Mouse (Mus musculus): ENCODE measurements around the gene Tnnc1.

The Tnnc1 gene

DNA sequence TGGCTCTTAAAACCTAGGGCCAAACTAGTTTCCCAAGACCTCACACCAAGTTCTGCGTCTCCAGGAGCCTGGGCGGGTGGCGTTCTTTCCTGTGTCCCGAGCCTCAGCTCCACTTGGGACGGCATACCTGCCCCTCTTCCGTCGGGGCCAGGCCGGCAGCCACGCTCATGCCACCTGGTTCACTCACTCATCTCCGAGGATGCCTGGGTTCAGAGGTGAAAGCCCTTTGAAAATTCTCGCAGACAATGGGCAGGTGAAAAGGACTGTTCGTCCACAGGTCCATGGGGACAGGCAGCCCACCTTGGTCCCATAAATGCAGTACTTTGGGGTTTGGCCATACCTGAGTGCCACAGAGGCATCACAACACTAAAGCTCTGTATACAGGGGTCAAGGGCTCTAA is 23.9 kb upstream of the Tnnc1 start:
- in situ Hi-C loops (cut with MboI), result no loop called here

DNA sequence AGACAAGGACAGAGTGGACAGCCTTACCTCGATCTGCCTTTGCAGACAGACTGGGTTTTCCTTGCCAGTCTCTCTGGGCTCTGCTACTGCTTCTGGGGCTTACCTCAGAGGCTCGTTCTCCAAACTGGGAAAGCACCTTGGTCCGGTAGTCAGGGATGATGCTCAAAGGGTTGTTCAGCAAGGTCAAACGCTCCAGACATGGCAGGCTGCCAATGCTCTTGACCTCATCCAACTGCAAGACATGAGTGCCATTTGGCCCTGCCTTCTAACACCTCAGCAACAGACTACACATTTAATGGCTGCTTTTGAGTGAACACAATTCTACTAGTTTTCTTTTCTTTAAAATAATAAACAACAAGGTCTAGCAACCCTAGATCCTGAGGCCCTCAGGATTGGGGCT is 21.5 kb upstream of the Tnnc1 start:
- in situ Hi-C loops (cut with MboI), result no loop called here

DNA sequence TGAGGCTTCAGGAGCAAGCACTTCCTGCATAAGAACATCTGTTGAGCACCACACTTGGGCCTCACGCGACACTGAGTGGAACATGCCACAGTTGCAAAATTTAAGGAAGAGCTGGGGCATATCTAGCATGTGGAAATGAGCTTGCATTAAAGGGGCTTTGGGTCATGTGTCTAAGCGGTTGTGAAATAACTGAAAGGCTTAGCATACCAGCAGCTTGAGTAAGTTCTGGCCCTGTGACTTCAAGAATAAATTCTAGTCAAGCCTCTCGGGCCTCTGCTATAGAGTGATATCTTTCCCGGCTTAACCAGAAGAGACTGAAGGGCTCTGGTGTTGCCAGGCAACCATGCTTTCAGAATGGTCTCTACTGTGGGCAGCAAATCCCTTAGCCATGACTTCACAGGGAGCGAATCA is 19.3 kb upstream of the Tnnc1 start:
- in situ Hi-C loops (cut with MboI), result no loop called here

DNA sequence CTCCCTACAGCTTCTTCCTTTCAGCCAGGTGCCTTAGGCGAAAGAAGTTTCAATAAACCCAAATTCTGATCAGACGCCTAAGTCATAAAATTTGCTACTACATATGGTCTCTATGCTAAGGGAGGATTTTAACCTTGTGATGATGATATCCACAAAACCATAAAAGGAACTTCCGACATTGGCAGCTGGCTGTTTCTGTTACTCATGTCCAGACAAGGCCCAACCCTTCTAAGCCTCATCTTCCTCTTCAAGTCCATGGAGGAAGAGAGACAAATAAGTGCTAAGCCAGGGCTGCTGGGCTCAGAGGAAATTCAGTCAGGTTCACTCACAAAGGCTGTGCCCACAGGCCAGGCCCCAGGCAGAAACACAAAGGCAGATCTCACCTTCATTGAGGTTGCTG is 18.8 kb upstream of the Tnnc1 start:
- in situ Hi-C loops (cut with MboI), result no loop called here

DNA sequence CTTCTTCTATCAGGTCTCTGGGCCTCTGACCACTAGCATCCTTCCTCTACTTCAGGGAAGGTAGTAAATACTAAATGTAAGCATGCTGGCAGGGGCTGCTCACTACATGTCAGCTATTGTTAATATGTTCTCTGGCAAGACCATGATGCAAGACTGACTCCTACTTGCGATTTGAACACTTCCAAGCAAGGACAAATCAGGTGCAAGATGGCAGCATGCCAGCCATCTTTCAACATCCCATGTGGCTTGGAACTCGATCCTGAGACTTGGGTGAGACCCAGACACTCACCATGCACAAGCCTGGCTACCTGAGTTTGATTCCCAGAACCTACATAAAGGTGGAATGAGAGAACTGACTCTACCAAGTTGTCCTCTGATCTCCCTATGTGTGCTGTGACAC is 16.2 kb upstream of the Tnnc1 start:
- in situ Hi-C loops (cut with MboI), result no loop called here

DNA sequence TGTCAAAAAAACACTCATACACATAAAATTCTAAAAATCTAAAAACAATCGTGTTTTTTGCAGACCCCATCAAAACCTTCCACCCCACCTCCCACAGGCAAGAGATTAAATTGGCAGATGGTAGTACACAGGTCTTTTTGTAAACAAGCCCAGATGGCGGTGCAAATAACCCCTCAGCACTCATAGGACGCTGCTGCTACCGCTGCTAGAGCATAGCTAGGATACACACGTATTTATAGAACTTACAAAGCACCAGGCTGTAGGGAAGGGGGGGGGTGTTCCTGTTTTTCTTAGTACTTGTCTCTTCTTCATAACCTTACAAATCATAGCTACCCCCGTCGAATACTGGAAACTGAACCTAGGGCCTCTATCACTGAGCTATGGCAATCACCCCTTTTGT is 14.3 kb upstream of the Tnnc1 start:
- in situ Hi-C loops (cut with MboI), result no loop called here

DNA sequence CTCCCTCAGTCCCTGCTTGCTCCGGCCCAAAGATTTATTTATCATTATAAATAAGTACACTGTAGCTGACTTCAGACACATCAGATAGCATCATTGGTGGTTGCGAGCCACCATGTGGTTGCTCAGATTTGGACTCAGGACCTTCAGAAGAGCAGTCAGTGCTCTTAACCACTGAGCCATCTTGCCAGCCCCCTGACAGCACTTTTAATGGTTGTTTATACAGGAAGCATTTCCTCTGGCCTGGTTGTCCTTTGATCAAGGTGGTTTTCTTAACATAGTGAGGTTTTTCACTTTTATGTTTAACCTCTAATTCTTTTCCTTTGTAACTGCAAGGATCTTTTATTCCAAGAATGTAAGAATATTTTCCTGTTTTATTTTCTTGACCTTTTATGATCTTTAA is 13.7 kb upstream of the Tnnc1 start:
- in situ Hi-C loops (cut with MboI), result no loop called here

DNA sequence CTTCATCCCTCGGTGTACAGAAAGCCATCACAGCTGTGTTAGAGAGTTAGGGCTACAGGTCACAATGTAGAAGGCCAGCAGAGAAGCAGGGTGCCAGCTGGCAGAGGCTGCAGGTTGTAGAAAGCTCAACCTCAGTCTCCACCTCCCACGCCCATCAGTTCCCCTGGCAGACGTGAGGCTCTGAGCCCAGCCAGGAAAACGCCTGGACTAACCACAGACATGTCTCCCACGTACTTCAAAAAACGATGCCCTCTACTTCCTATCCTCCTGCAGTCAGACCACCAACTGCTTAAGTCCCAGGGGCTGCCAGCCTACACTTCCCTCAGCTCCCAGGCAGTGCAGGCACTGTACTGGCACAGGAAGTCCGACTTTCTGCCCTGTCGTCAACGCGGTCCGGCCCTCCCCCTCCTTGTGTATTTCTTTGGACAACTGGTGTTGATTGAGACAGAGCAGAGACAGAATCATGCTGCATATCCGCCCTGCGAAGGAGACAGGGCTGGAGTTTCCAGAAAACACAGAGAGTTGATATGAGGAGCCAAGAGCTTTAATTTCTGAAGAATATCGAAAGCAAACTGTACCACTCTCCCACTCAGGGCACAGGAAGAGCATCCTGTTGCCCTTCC is 13.1 kb upstream of the Tnnc1 start:
- in situ Hi-C loops (cut with MboI), result no loop called here

DNA sequence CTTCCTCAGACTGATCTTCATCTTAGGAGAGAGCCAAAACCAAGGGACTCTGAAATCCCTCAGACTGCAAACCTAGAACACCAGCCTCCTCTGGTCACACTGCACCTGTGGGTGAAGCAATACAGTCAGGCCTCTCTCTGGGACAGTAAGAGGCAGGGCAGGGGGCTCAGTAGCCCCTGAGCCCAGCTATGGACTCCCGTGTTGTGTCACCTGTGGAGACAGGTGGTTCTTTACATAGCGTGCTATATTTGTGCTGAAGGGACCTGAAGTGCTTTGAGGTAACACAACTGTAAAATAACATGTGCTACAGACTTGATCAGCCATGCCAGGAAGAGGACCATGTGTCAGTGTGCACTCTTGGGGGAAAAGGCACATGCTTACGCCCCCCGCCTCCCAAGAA is 12.6 kb upstream of the Tnnc1 start:
- in situ Hi-C loops (cut with MboI), result no loop called here

DNA sequence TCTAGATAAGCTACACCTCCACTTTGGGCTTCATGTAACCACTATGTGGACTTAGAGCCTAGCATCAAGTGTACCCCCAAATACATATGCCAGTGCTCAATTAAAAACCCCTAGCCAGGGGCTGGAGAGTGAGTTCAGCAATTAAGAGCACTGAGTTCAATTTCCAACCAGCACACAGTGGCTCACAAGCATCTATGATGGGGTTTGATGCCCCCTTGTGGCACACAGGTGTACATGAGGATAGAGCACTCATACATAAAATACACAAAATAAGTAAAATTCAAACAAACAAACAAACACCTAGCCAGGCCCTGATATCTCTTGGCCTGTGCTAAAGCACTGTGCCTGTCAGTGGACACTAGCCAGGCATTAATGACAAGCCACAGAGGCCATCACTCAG is 12.1 kb upstream of the Tnnc1 start:
- in situ Hi-C loops (cut with MboI), result no loop called here

DNA sequence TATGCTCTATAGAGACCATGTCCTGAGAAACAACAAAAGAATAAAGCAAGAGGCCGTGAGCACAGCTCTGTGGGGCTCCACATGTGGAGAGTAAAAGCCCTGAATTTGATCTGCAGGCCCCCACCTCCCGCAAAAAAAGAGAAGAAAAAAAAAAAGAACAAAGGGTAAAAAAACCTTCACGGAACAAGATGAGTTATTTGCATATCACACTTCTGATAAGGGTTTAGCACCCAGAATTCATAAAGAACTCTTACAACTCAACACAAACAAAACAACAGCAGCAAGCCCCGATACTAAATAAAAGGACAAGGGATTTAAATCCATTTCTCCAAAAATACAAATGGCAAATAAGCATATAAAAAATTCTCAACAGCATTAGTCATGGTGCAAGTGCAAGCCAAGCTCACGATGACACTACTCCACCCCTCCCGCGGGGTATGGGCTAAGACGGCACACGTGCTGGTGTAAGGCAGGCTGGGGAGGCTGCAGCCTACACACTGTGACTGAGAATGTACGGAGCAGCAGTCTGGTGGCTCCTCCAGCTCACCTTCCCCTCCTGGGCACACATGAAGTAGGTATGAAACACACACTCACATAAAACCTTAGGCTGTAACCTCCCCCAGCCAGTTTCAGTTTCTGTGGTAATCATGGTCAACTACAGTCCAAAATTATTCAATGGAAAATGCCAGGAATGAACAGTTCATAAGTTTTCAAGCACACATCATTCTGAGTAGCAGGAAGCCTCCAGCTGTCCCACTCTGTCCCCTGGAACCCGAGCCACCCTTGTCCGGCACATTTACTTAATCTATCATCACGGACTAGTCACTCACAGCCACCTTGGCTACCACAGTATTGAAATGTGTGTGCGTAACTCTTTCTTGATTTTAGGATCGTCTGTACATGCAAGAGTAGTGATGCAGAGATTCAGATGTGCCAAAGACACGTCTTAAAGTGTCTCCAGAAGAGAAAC is 10.3 kb upstream of the Tnnc1 start:
- in situ Hi-C loops (cut with MboI), result no loop called here

DNA sequence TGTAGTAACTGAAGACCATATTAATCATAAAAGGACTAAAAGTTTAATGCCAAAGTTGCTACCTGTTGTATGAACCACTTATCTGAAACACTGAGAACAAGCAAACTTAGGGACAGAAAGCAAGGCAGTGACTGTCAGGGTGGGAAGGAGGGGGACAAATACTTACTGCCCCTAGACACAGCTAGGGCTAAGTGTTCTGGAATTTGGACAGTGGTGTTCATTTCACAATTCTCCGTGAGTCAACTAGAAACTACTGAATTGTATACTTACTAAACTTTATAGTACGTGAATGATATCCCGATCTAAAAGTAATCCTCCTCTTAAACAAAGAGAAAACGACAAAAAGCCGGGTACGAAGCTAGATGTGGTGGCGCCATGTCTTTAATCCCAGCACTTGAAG is 8.5 kb upstream of the Tnnc1 start:
- in situ Hi-C loops (cut with MboI), result no loop called here

DNA sequence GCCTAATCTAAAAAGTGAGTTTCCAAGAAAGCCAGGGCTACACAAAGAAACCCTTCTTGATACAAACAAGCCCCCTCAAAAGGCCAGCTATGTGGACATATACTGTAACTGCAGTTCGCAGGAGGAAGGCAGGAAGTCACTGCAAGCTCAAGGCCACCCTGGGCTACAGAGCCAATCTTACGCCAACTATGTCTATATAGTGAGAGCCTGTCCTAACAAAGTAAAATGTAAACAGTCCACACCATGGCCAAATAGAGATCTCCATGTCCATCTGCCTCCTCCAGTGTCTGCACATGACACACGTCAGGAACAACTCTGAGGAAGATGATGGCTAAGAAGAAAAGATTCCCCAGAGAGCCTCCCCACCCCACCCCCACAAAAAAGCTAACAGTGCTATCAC is 8.1 kb upstream of the Tnnc1 start:
- in situ Hi-C loops (cut with MboI), result no loop called here

DNA sequence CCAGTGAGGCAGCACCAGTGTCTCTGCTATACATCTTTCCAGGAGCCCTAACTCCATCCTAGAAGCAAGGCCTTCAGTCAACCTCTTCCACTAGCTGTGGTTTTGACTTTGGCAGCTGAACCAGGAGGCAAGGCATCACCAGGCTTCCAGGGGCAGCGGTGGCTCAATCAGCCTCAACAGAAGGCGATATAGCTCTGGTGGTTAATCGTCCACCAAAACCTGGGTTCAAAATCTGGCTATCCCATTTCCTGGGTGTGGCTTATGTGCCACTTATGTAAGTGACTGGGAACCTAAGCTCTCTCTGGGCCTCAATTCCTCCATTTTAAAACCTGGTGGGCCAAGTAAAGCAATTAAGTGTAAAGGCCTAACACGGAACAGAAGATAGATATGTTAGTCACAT is 3.3 kb upstream of the Tnnc1 start:
- in situ Hi-C loops (cut with MboI), result no loop called here

DNA sequence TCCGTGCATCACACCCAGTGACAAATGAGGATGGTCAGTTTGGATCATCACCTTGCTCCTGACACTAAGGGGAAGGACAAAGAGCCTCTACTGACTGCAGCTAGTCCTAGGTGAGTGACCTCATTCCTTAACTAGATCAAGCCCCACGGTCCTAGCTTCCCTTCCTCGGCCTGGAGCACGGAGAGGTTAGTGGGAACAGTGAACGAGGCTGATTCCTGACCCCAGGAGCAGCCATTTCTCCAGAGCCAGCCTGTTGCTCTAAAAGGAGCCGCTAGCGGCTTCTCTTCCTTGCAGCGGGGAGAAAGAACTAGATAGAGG is 2.9 kb upstream of the Tnnc1 start:
- in situ Hi-C loops (cut with MboI), result no loop called here

DNA sequence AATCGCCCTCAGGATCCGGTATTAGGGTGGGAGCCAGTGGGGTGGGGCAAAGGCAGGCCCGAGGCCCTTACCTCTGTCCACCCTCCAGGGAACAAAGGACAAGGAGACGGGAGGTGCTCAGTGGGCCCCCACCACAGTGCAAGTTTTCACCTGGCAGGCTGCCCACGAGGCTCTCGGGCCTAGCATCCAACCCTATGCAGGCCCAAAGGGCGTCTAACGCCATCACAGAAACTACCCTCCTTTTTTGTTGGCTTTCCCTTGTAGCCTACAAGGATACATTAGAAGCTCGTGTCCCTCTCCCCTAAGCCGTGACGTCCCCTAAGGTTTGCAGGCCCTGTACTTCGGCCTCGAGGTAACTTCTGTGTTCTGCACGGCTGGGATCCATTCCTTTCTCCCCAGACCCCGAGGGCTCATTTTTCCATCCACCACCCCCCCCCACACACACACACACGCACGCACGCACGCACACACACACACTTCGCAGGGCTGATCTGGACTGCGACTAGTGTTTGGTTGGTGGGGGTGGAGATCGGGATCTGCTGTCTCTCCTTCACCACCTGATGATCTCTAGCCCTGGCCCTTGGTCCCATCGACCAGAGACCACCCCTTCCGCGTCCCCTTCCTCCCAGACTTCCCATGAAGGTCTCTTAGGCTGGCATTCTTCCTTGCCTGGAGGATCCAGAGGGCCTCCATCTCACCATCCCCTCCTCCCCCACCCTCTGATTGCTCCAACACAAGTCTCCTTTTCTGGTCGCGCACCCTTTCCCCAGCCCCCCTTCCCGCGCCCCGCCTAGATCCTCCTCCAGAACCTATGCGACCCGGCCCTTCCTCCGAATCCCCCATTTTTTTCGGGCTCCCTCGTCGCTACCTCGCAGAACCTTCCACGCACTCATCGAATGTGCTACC is 2.3 kb upstream of the Tnnc1 start:
- in situ Hi-C loops (cut with MboI), result no loop called here

DNA sequence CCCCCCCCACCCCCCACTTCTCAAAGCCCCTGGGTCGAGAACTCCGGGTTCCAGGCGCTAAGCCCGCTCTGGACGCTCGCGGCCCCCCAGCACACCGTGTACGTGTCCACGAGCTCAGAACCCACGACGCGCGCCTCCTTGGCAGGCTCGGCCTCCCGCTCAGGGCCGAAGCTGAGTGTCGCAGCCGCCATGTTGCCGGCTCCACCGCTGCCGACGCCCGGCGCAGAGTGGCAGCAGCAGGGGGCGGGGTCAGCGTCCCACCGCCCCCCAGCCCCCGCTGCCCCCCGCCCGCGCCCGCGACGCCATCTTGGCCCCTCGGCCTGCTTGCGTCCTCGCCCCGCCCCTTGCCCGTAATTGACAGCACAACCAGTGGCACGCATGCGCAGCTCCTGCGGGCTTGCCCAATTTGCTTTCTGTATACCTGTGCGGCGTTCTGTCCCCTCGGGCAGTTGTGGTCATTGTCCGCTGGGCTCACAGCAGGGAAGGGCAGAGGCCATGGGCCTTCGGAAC is 1.6 kb upstream of the Tnnc1 start:
- in situ Hi-C loops (cut with MboI), result no loop called here

DNA sequence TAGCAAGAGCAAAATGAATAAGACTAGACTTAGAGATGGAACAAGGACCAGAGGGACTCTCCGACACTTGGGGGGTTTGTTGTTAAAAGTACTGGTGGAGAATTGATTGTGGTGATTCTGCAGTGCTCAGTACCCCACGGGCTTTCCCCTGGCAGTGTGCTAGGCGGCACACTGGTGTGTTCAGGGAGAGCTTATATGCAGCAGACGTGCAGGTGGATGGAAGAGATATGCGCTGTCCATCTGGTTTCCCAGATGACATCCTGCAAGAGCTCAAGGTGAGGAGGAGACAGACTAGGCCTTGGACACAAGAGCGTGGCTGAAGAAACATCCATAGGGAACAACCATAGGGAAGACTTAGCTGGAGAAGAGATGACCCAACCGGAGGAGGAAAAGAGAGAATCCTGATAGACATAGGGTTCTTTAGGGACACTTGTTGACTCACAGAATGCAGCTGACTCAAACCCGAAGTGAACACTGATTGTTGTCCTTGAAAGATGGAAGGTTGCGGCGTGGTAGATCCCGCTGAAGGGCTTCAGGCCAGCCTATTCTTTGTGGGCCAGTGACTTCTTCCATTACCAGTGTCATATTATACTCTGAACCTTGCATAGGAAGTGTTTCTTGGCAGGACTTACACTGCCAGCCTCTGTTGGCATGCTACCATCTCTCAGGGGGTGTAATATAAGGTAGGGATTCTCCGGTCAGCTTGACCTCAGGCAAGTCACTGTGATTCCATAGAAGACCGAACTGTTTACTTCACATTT is 862 bp upstream of the Tnnc1 start:
- in situ Hi-C loops (cut with MboI), result no loop called here

DNA sequence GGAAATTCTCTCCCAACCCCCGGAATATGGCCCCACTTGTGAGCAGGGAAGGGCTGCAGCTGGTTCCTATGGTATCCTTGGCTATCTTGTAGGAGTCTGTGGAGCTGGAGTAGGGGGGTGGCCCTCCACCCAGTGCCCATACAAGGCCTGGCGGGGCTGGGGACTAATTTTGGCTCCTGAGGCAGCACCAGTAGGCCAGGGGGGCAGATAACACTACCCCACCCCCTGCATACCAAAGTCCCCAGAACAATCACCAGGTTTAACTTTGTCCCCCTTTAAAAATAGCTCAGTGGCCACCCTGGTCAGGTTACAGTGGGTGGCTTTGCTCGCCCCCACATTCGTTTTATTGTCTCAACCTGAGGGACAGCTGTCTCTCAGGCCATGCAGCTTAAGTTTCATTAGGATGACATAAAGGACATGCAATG is 1.0 kb downstream of the Tnnc1 start:
- in situ Hi-C loops (cut with MboI), result no loop called here

DNA sequence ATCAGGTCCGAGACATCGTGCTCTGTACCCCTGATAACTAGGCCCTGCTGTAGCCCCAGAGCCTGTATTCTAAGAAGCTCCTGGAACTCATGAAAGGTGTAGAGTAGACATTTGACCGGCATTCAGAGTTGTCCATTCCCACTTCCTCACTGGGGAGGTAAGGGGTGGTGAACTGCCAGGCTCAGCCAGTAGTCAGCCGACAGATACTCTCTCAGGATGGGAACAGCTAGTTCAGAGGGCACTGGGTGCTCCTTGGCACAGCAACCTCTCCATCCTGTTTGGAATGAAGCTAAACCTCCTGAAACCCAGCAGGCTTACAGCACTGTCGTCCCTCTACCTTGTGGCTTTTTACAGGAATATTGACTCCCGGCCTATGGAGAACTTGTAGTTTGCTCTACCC is 3.7 kb downstream of the Tnnc1 start:
- in situ Hi-C loops (cut with MboI), result no loop called here

DNA sequence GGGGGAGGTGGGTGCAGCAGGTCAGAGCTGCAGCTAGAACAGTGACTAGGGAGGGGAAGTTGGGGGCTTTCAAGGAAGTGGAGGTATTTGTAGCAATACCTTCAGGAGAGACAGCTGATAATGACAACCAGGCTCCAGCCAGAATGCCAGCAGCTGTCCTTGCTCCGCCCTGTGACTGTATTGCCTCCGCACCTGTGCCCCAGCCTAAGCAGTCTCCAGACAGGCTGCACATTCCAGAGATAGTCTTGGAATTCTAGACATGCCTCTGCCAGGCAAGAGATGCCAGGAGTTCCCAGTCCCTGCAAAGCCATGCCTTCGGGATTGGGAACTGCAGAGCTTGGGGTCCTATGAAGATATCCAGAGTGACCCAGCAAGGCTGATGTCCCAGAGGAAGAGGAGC is 4.4 kb downstream of the Tnnc1 start:
- in situ Hi-C loops (cut with MboI), result no loop called here

DNA sequence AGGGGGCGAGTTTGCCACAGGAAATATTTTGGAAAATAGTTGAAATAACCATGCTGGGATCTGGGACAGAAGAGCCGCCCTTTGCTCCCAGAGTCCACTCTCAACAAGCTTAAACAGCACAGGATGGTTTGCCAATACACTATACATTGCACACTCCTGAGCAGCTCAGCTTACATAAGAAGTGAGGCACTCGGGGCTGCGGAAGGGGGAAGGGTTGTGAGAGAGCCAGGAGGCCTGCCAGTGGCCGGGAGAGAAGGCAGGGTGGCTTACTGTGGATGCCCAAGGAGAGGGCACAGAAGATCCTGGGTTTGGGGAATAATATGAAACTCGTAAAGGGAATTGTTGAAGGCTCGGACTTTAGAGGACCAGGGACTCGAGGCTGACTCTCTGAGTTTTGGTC is 5.8 kb downstream of the Tnnc1 start:
- in situ Hi-C loops (cut with MboI), result no loop called here

Data from mature B cell (primary cell).